ENCODE assay signal across 2 mouse cellular contexts in the genomic region with DNA sequence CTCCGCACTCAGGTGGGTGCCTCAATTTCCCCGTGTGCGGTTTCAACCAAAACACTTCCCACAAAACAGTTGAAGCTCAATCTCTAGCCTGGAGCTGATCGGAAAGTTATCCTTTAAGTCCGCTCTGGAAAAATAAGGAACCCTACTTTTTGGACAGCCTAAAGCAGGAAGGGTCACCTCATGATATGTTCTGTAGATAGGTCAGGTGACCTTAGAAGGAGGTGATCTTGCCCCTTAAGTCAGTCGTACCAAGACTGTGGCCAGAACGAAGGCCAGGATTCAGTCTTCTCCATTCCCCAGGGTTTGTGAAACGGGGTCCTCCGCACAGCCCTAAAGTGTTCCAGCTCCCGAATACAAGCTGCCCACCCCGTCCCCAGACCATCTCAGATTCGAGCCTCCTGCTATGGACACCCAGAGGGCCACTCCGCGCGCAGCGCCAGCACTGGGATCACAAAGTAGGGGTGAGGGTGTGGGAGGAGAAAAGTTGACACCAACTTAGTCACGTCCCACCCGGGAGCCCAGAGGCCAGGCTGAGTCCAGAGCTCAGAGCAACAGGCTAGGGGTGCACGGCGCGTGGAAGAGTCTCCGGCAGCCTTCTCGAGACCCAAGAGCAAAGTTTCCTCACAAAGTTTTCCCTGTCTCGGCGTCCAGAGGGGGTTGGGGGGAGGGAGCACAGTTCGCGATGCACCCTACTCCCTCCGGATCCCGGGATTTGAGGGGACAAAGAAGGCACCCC.
TF ChIP-seq lines count a peak whose summit lies in the region.

No protein-coding gene starts in this region.

TF ChIP-seq in C2C12, 6 proteins besides CTCF, POLR2A, EP300 and RAD21:
- TF ChIP-seq MAX (IDR thresholded peaks at IDR 0.05) = no peak
- no peak for TF ChIP-seq USF1 (IDR thresholded peaks at IDR 0.05; ENCODE audit: low read depth)
- TF ChIP-seq CEBPB (IDR thresholded peaks at IDR 0.05; ENCODE audit: low read depth) = no peak
- no peak for TF ChIP-seq MYOG (IDR thresholded peaks at IDR 0.05; ENCODE audit: control insufficient read depth, extremely low read depth, insufficient read length)
- no peak for TF ChIP-seq MYOD1 (IDR thresholded peaks at IDR 0.05; ENCODE audit: control insufficient read depth, insufficient read length, low read depth)
- no peak for TF ChIP-seq FOSL1 (IDR thresholded peaks at IDR 0.05; ENCODE audit: insufficient read depth, low read length, poor library complexity, severe bottlenecking)

TF ChIP-seq in ES-E14, 5 proteins besides CTCF, POLR2A, EP300 and RAD21:
- TF ChIP-seq HCFC1 (IDR thresholded peaks at IDR 0.05; ENCODE audit: borderline replicate concordance, insufficient read depth, low read length) = no peak
- no peak for TF ChIP-seq ZNF384 (IDR thresholded peaks at IDR 0.05; ENCODE audit: low read depth, low read length)
- no peak for TF ChIP-seq CHD2 (IDR thresholded peaks at IDR 0.05; ENCODE audit: low read depth, low read length)
- no peak for TF ChIP-seq ZC3H11A (IDR thresholded peaks at IDR 0.05; ENCODE audit: borderline replicate concordance, low read depth, low read length)
- TF ChIP-seq MAFK (IDR thresholded peaks at IDR 0.05; ENCODE audit: insufficient read depth, low read depth, low read length) = no peak
